Mouse (Mus musculus) layer of hippocampus, postnatal 10 days (tissue): ENCODE data around the gene Mfsd8. TPM values are rescaled to one million over a fixed set of nuclear protein-coding genes. Genes with fewer than 3 reads are reported as not detected.
A peak's percentile ranks its signal among the peaks of the same experiment; 100 is the strongest.
"Not testable (repeated sequence)": the region's sequence is repeated elsewhere in the genome, so short reads cannot be mapped to it uniquely, and the experiment has no call there.

Experiments
- DNase-seq, 2 experiments: peaks; one replicate each; pipeline ENCODE4 v3.0.0; 2021; ENCODE audit warnings: low spot score in 2 of 2
- long read RNA-seq: library from polyadenylated mRNA; stranded (forward); transcript quantifications from one replicate; pipeline ENCODE4 v2.0.0, GENCODE M21; 2023
- total RNA-seq, 2 experiments: library from RNA; stranded (reverse); gene quantifications; 2 replicates each; pipeline ENCODE4 v1.2.3; 2021

Gene Mfsd8
- total RNA-seq, result 10 to 100 TPM; 18.8 to 20.7 TPM
- long read RNA-seq, transcript Mfsd8-201 (12 exons, 3,151 nt), result major isoform, 11 of 14 reads
- long read RNA-seq, partial matches to known transcripts, result 1 of 14 reads
- long read RNA-seq, other reads (novel, unspliced or antisense), result 2 of 14 reads

GRCm38 (mm10) chr3:40846473-40846956 lies at the start of gene Mfsd8:
Gene Mfsd8 (minus strand): TSS chr3:40846886.
- peak; percentile 93 to 95 for DNase-seq

- peak; percentile 36 to 43 for DNase-seq
Measured at GRCm38 (mm10) chr3:40894336-40894735, 47.6 kb upstream of the Mfsd8 start.

- DNase-seq, result peak; percentile 97 to 98
Measured at GRCm38 (mm10) chr3:40893816-40894258, 47.2 kb upstream of the Mfsd8 start.

- DNase-seq, result not testable (repeated sequence)
Measured at GRCm38 (mm10) chr3:40853123-40853738, 6.5 kb upstream of the Mfsd8 start.

GRCm38 (mm10) chr3:40847936-40848335 lies 1.2 kb upstream of the Mfsd8 start:
- not testable (repeated sequence) for DNase-seq

GRCm38 (mm10) chr3:40847018-40847417 lies 332 bp upstream of the Mfsd8 start:
- peak; percentile 49 to 62 for DNase-seq

- not testable (repeated sequence) for DNase-seq
Measured at GRCm38 (mm10) chr3:40846957-40847017, 101 bp upstream of the Mfsd8 start, which contains the start of gene Abhd18. Gene Abhd18 (plus strand): TSS chr3:40846970.

- not testable (repeated sequence) for DNase-seq
Measured at GRCm38 (mm10) chr3:40845521-40845920, 1.2 kb downstream of the Mfsd8 start.

GRCm38 (mm10) chr3:40813275-40813674 lies 33.4 kb downstream of the Mfsd8 start:
- no peak for DNase-seq

- DNase-seq, result no peak
Measured at GRCm38 (mm10) chr3:40809894-40810293, 36.8 kb downstream of the Mfsd8 start.

GRCm38 (mm10) chr3:40808686-40809085 lies 38.0 kb downstream of the Mfsd8 start:
- no peak for DNase-seq

GRCm38 (mm10) chr3:40806871-40807270 lies 39.8 kb downstream of the Mfsd8 start:
- no peak for DNase-seq

GRCm38 (mm10) chr3:40800373-40800823 lies 46.3 kb downstream of the Mfsd8 start:
- DNase-seq, result no peak

- peak; percentile 96 to 97 for DNase-seq
Measured at GRCm38 (mm10) chr3:40799530-40800372, 46.9 kb downstream of the Mfsd8 start, which contains the start of gene Plk4. Gene Plk4 (plus strand): TSS chr3:40800019.

- peak; percentile 32 to 54 for DNase-seq
Measured at GRCm38 (mm10) chr3:40798500-40798899, 48.2 kb downstream of the Mfsd8 start.

- DNase-seq, result no peak
Measured at GRCm38 (mm10) chr3:40798054-40798453, 48.6 kb downstream of the Mfsd8 start.

- no peak for DNase-seq
Measured at GRCm38 (mm10) chr3:40793783-40794182, 52.9 kb downstream of the Mfsd8 start.

Other genes starting within 250 kb of the Mfsd8 start
- gene Slc25a31, start 138.0 kb downstream of the Mfsd8 start, total RNA-seq, result under 1 TPM in 1 of 2 experiments, not detected in 1; 0.36 TPM
- 100 to 1,000 TPM; 107 to 108 TPM for gene Hspa4l, start 102.4 kb downstream of the Mfsd8 start, total RNA-seq
- 1 to 10 TPM; 5.6 to 7.4 TPM for gene Plk4, start 46.9 kb downstream of the Mfsd8 start, total RNA-seq
- gene Abhd18, start 84 bp upstream of the Mfsd8 start, total RNA-seq, result 10 to 100 TPM; 10.0 to 14.5 TPM
- gene 1700034I23Rik, start 55.7 kb upstream of the Mfsd8 start, total RNA-seq, result under 1 TPM; 0.25 to 0.31 TPM
- 10 to 100 TPM; 21.8 to 22.3 TPM for gene Larp1b, start 102.9 kb upstream of the Mfsd8 start, total RNA-seq
- gene Pgrmc2, start 236.2 kb upstream of the Mfsd8 start, total RNA-seq, result 10 to 100 TPM; 47.7 to 52.7 TPM